In the genomic region with DNA sequence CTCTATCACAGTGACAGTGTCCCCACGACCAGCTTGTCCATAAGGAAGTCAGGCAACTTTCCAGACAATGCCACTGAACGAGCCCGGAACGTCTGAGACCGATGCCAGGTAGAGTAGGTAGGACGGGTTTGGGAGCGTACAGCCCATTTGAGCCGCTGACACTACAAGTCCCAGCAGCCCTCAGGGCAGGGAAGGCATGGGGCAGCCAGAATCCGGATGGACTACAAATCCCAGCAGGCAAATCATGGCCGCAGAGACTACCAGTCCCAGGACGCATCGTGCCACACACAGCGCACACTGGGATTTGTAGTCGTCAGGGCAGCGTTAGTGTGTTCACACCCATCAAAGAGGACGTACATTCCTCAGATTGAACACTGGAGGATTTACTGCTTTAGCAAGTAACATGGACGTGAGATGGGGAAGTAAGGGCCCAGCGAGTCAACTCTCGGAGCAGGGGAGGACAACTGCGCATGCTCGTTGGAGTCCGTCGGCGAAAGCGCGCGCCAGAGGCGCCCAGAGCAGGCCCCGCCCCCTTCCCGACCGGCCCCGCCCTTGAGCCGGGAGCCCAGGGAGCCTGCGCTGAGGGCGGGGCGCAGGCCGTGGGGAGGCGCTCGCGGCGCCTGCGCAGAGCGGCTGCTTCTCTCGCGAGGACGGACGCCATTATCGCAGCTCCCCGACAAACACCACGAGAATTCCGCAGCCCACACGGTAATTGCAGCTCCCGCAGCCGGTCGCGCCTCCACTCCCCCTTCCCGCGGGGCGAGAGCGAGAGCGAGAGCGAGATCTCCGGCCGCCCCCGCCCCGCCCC, we compare ENCODE assay signal across 2 mouse cellular contexts.
A peak's percentile ranks its signal among the peaks of the same experiment; 100 is the strongest.
TF ChIP-seq lines count a peak whose summit lies in the region.

No protein-coding gene starts in this region.

TF ChIP-seq in C2C12, 6 proteins besides CTCF, POLR2A, EP300 and RAD21:
- TF ChIP-seq USF1 (IDR thresholded peaks at IDR 0.05; ENCODE audit: low read depth) (peak; percentile 42), CEBPB (IDR thresholded peaks at IDR 0.05; ENCODE audit: low read depth) (no peak), MAX (IDR thresholded peaks at IDR 0.05) (peak; percentile 27)

TF ChIP-seq in myocyte, 11 proteins besides CTCF, POLR2A, EP300 and RAD21:
- peak in 1 of 3 experiments; percentile 50 for TF ChIP-seq MYOG (IDR thresholded peaks at IDR 0.05; ENCODE audit: control insufficient read depth in 1 of 3, insufficient read depth in 1 of 3, insufficient read length in 2 of 3, low read depth in 2 of 3)
- TF ChIP-seq POLR2AphosphoS2 (IDR thresholded peaks at IDR 0.05; ENCODE audit: insufficient read length, low read depth), result peak; percentile 54
- peak in 1 of 3 experiments; percentile 15 for TF ChIP-seq MYOD1 (IDR thresholded peaks at IDR 0.05; ENCODE audit: control insufficient read depth in 1 of 3, insufficient read length in 2 of 3, low read depth in 2 of 3)
- peak; percentile 3 for TF ChIP-seq USF1 (IDR thresholded peaks at IDR 0.05; ENCODE audit: low read depth)
- TF ChIP-seq REST (IDR thresholded peaks at IDR 0.05; ENCODE audit: insufficient read depth, insufficient read length), result no peak
- no peak for TF ChIP-seq TCF12 (IDR thresholded peaks at IDR 0.05; ENCODE audit: insufficient read depth, poor library complexity, severe bottlenecking)
- TF ChIP-seq CEBPB (IDR thresholded peaks at IDR 0.05; ENCODE audit: insufficient read depth, poor library complexity, severe bottlenecking), result no peak
- peak; percentile 66 for TF ChIP-seq SRF (IDR thresholded peaks at IDR 0.05; ENCODE audit: control insufficient read depth, insufficient read length, low read depth)
- TF ChIP-seq TCF3 (IDR thresholded peaks at IDR 0.05; ENCODE audit: insufficient read length, low read depth), result no peak
- TF ChIP-seq MAX (IDR thresholded peaks at IDR 0.05; ENCODE audit: low read depth), result peak; percentile 41
- no peak for TF ChIP-seq E2F4 (IDR thresholded peaks at IDR 0.05; ENCODE audit: insufficient read depth)
